Mouse (Mus musculus): Measurements from ENCODE around the gene Etfbkmt. TPM values are rescaled to one million over a fixed set of nuclear protein-coding genes. Genes with fewer than 3 reads are reported as not detected.

The Etfbkmt gene
- polyA plus RNA-seq (2014; fragmentation: Illumina TruSeq; extraction: RNeasy Lipid Tissue Mini Kit (QIAGEN cat#74804); ENCODE audit: low replicate concordance) = 34.4 TPM

GRCm38 (mm10) chr6:149139471-149139870 is at the start of gene Etfbkmt:
Etfbkmt (plus strand) TSS chr6:149139849.

GRCm38 (mm10) chr6:149101076-149101942 is 38.3 kb upstream of the Etfbkmt start, which contains the start of gene Dennd5b:
Dennd5b (minus strand) TSS chr6:149101680.

GRCm38 (mm10) chr6:149129870-149130269 is 9.8 kb upstream of the Etfbkmt start, which contains the start of gene Gm10203:
Gm10203 (plus strand) TSS chr6:149130170.

GRCm38 (mm10) chr6:149188041-149188924 is 48.6 kb downstream of the Etfbkmt start, which contains the start of gene Amn1:
Amn1 (minus strand) TSS chr6:149188712.

Other genes starting within 250 kb of the Etfbkmt start
- 32.7 TPM for gene Caprin2, start 243.6 kb upstream of the Etfbkmt start, polyA plus RNA-seq (2014; fragmentation: Illumina TruSeq; extraction: RNeasy Lipid Tissue Mini Kit (QIAGEN cat#74804); ENCODE audit: low replicate concordance)
- gene Sinhcaf, start 193.4 kb upstream of the Etfbkmt start, polyA plus RNA-seq (2014; fragmentation: Illumina TruSeq; extraction: RNeasy Lipid Tissue Mini Kit (QIAGEN cat#74804); ENCODE audit: low replicate concordance) = 29.3 TPM
- 52.1 TPM for gene Dennd5b, start 38.2 kb upstream of the Etfbkmt start, polyA plus RNA-seq (2014; fragmentation: Illumina TruSeq; extraction: RNeasy Lipid Tissue Mini Kit (QIAGEN cat#74804); ENCODE audit: low replicate concordance)
- gene Gm10203, start 9.7 kb upstream of the Etfbkmt start, polyA plus RNA-seq (2014; fragmentation: Illumina TruSeq; extraction: RNeasy Lipid Tissue Mini Kit (QIAGEN cat#74804); ENCODE audit: low replicate concordance) = not detected
- 48.2 TPM for gene Amn1, start 48.9 kb downstream of the Etfbkmt start, polyA plus RNA-seq (2014; fragmentation: Illumina TruSeq; extraction: RNeasy Lipid Tissue Mini Kit (QIAGEN cat#74804); ENCODE audit: low replicate concordance)
- gene Resf1, start 169.6 kb downstream of the Etfbkmt start, polyA plus RNA-seq (2014; fragmentation: Illumina TruSeq; extraction: RNeasy Lipid Tissue Mini Kit (QIAGEN cat#74804); ENCODE audit: low replicate concordance) = 89.9 TPM

Data from small intestine, adult 10 weeks (tissue).